Mouse (Mus musculus) neutrophil, adult 83 days (primary cell): ENCODE data around the gene Ube2l3. TPM values are rescaled to one million over a fixed set of nuclear protein-coding genes. Genes with fewer than 3 reads are reported as not detected.

Source experiments
- total RNA-seq, 2 experiments: library from RNA; stranded (reverse); gene quantifications; one replicate each; pipeline ENCODE4 v1.2.4; 2023

Ube2l3 gene
- total RNA-seq, result 100 to 1,000 TPM; 149 to 154 TPM

DNA sequence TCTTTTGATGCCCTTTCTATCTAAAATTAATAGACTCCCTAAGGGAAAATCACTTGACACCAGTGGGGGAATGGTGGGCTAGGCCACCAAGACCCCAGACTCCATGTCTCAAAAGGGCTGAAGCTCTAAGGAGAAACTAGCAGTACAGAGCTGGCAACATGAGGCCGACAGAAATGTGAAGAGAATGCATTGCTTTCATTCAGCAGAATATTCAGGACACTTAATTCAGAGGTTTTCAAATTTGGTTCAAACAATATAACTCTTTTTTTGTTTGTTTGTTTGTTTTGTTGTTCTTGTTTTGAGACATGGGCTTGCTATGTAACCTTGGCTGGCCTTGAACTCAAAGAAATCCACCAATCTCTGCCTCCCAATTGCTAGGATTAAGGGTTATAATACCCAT, at the start of gene Ube2l3:
Ube2l3 (minus strand) TSS at position 101 of the 400 bp plus-strand sequence.

GRCm38 (mm10) chr16:17232794-17233701, 30.6 kb upstream of the Ube2l3 start, which contains the start of gene Hic2:
Gene Hic2, plus strand, starts transcription at chr16:17233572.

DNA sequence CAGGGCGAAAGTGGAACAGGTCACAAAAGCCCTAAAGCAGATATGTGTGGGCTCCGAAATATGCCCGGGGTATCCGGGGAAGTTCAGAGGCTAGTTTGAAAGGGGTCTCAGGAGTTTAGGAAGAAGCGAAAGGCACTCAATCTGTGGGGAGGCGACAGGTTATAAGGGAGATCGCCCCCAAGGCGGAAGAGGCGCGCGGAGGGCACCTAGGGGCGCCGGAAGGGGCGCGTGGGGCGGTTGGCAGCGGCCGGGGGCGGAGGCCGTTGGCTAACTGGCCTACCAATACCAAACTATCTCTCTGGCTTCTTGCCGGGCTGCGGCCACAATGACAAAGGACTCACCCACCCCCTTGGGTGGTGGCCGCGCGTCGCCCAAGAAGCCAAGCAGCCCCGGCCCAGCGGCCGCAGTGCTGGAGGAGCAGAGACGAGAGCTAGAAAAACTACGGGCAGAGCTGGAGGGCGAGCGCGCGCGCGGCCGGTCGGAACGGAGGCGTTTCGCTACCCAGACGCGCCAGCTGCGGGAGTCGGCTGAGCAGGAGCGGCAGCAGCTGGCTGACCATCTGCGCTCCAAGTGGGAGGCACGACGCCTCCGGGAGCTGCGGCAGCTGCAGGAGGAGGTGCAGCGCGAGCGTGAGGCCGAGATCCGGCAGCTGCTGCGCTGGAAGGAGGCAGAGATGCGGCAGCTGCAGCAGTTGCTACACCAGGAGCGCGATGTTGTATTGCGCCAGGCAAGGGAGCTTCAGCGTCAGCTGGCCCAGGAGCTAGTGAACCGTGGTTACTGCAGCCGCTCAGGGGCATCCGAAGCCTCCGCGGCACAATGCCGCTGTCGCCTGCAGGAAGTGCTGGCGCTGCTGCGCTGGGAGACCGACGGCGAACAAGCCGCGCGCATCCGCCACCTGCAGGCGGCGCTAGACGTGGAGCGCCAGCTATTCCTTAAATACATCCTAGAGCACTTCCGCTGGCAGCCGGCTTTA, 6.2 kb upstream of the Ube2l3 start, which contains the start of gene Rimbp3:
Rimbp3 (plus strand) TSS at position 215 of the 973 bp plus-strand sequence.

GRCm38 (mm10) chr16:17146772-17147235, 55.6 kb downstream of the Ube2l3 start, which contains the start of gene Ccdc116:
Gene Ccdc116, minus strand, starts transcription at chr16:17147229.

DNA sequence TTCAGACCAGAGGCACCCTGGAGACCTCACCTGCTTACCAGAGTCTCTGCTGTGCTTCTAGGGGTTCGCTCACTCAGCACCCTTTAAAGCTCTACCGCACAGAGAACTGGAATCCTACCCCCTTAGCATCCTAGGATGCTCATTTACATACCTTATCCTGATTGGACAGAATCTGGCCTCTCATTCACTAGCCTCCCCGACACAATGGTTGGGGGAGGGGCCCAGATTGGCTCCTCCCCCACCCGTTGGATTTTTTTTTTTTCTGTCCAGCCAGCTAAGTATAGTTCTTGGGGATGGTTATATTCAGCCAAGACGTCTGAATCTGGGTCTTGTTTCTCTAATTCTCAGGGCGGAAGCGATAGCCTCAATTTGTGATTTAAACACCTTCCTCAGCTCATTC, 58.1 kb downstream of the Ube2l3 start, which contains the start of gene Ydjc:
Ydjc (plus strand) TSS at position 283 of the 400 bp plus-strand sequence.

DNA sequence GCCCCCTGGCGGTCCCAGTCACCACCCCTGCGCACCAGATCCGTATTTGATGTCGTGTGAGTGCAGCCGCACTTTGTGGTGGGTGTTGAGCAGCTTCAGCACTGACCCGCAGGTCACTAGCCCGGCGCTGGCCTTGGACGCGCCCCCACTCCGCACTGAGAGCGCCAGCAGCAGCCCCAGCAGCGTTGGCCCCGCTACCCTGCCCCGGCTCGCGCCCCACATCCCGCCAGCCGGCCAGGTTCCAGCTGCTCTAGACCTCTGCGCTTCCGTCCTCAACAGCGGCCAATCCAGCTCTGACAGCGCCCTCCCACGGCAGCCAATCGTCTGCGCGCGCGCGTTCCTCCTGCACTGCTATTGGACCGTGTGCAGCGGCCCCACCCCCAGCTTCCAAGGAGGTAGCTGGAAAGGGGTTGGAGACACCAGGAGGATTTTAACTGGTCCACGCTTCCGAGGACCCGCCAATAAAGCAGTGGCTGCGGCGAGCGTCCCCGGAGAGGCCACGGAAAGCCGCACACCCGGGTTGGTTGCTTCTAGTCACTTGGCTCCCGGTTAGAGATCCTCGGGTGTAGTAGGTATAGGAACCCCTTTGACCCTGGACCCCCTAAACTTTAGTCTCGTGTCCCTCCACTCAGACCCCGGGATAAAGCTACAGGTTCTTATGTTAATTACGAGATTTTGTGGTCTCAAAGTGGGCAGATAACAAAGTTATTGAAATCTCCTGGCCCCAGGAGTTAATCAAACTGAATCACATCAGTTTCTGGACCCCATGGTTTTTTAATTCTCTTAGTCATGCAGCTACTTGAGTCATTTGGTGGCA, 70.2 kb downstream of the Ube2l3 start, which contains the start of gene Sdf2l1:
Sdf2l1 (minus strand) TSS at position 295 of the 817 bp plus-strand sequence.

GRCm38 (mm10) chr16:17124871-17125520, 77.5 kb downstream of the Ube2l3 start, which contains the start of gene 2610318N02Rik:
Gene 2610318N02Rik, minus strand, starts transcription at chr16:17125167.

GRCm38 (mm10) chr16:17110771-17111743, 91.4 kb downstream of the Ube2l3 start, which contains the start of gene Ppil2:
Gene Ppil2, minus strand, starts transcription at chr16:17111257.

Other genes starting within 250 kb of the Ube2l3 start
- 100 to 1,000 TPM; 108 to 112 TPM for gene Mapk1, start 219.3 kb downstream of the Ube2l3 start, total RNA-seq
- under 1 TPM; 0.20 to 0.33 TPM for gene Ypel1, start 133.0 kb downstream of the Ube2l3 start, total RNA-seq
- gene Ppil2, start 91.4 kb downstream of the Ube2l3 start, total RNA-seq, result 10 to 100 TPM; 71.4 to 76.8 TPM
- gene 2610318N02Rik, start 77.5 kb downstream of the Ube2l3 start, total RNA-seq, result 1 to 10 TPM; 5.9 to 8.9 TPM
- gene Sdf2l1, start 70.3 kb downstream of the Ube2l3 start, total RNA-seq, result 10 to 100 TPM; 46.3 to 53.3 TPM
- gene Ydjc, start 58.0 kb downstream of the Ube2l3 start, total RNA-seq, result 1 to 10 TPM; 5.8 to 7.5 TPM
- gene Ccdc116, start 55.4 kb downstream of the Ube2l3 start, total RNA-seq, result 1 to 10 TPM; 1.2 TPM
- gene Rimbp3, start 6.0 kb upstream of the Ube2l3 start, total RNA-seq, result under 1 TPM; 0.07 to 0.33 TPM
- 1 to 10 TPM; 1.1 to 1.3 TPM for gene Hic2, start 30.9 kb upstream of the Ube2l3 start, total RNA-seq
- 1 to 10 TPM; 3.1 to 3.8 TPM for gene Tmem191c, start 73.4 kb upstream of the Ube2l3 start, total RNA-seq
- not detected for gene Serpind1, start 128.7 kb upstream of the Ube2l3 start, total RNA-seq
- 10 to 100 TPM; 16.5 to 17.9 TPM for gene Snap29, start 203.3 kb upstream of the Ube2l3 start, total RNA-seq
- gene Pi4ka, start 203.7 kb upstream of the Ube2l3 start, total RNA-seq, result 10 to 100 TPM; 42.8 to 45.6 TPM
- 10 to 100 TPM; 32.0 to 36.4 TPM for gene Crkl, start 249.3 kb upstream of the Ube2l3 start, total RNA-seq